In genomic region chr2:3327351-3327750, GRCm38 (mm10) we compare ENCODE assay signal across 8 mouse cellular contexts. TPM values are rescaled to one million over a fixed set of nuclear protein-coding genes. Genes with fewer than 3 reads are reported as not detected.
A peak's percentile ranks its signal among the peaks of the same experiment; 100 is the strongest.
DNase-seq lines count a peak whose midpoint lies in the region; ATAC-seq and TF ChIP-seq lines count a peak whose summit lies in the region.
"Had no signal": no experiment of that assay in that cellular context is flagged by ENCODE, and none has a peak within 500 bp of the region (broad histone marks: within the 10 kb centered on the region; RNA-seq: fewer than 3 reads in every experiment).

No protein-coding gene starts in this region.

- no peak overlapping the region for H3K4me2 ChIP-seq in neural tube, embryonic 11.5 days (ENCODE audit: low read depth)
- H3K4me2 ChIP-seq in neural tube, embryonic 15.5 days, result no peak overlapping the region
- no peak overlapping the region for H3K4me2 ChIP-seq in heart, postnatal 0 days (ENCODE audit: low read depth, low read length)
- H3K4me2 ChIP-seq: midbrain, embryonic 12.5 days had no signal

- DNase-seq in neural tube, embryonic 11.5 days (ENCODE audit: low spot score), result peak; percentile 25
- DNase-seq in R1 (ENCODE audit: low read depth, low spot score), result peak; percentile 68
- peak; percentile 85 to 86 for DNase-seq in cerebellum, postnatal 10 days
- peak; percentile 48 for DNase-seq in heart, postnatal 0 days (ENCODE audit: low spot score)
- DNase-seq in lung, adult 2 months, result peak; percentile 48
- DNase-seq in spleen, postnatal 10 days (ENCODE audit: low spot score in 2 of 2), result peak; percentile 47 to 76

- no peak for TF ChIP-seq POLR2A in lung, adult 2 months (IDR thresholded peaks at IDR 0.05; ENCODE audit: borderline replicate concordance, extremely low read depth, low read depth, low read length)

- no peak overlapping the region for H3K4me3 ChIP-seq in neural tube, embryonic 11.5 days (ENCODE audit: low read depth, low read length)
- H3K4me3 ChIP-seq in neural tube, embryonic 15.5 days (replicated peaks), result no peak overlapping the region
- no peak overlapping the region for H3K4me3 ChIP-seq in heart, postnatal 0 days (ENCODE audit: low read depth, low read length)
- no peak overlapping the region for H3K4me3 ChIP-seq in lung, adult 2 months (replicated peaks; ENCODE audit: extremely low read depth, low read depth, low read length)
- H3K4me3 ChIP-seq: midbrain, embryonic 12.5 days had no signal

- H3K27me3 ChIP-seq in neural tube, embryonic 11.5 days (ENCODE audit: control insufficient read depth, insufficient read depth, low read length), result no peaks in the 10 kb centered on the region
- no peaks in the 10 kb centered on the region for H3K27me3 ChIP-seq in neural tube, embryonic 15.5 days (replicated peaks)
- no peaks in the 10 kb centered on the region for H3K27me3 ChIP-seq in heart, postnatal 0 days (ENCODE audit: control insufficient read depth, insufficient read depth, low read length)
- H3K27me3 ChIP-seq: midbrain, embryonic 12.5 days had no signal

- TF ChIP-seq EP300 in heart, postnatal 0 days (IDR thresholded peaks at IDR 0.05; ENCODE audit: low read depth), result no peak

- no peak overlapping the region for H3K9ac ChIP-seq in neural tube, embryonic 11.5 days (ENCODE audit: low read length)
- no peak overlapping the region for H3K9ac ChIP-seq in neural tube, embryonic 15.5 days (replicated peaks)
- H3K9ac ChIP-seq in heart, postnatal 0 days (replicated peaks; ENCODE audit: low read depth, low read length), result no peak overlapping the region
- H3K9ac ChIP-seq: midbrain, embryonic 12.5 days had no signal

- H3K27ac ChIP-seq in neural tube, embryonic 11.5 days (ENCODE audit: low read depth, low read length), result no peak overlapping the region
- H3K27ac ChIP-seq in neural tube, embryonic 15.5 days (replicated peaks), result no peak overlapping the region
- no peak overlapping the region for H3K27ac ChIP-seq in heart, postnatal 0 days (ENCODE audit: low read depth)
- H3K27ac ChIP-seq: midbrain, embryonic 12.5 days had no signal

- H3K9me3 ChIP-seq in neural tube, embryonic 11.5 days (ENCODE audit: control insufficient read depth, low read length), result no peaks in the 10 kb centered on the region
- H3K9me3 ChIP-seq in neural tube, embryonic 15.5 days (replicated peaks), result no peaks in the 10 kb centered on the region
- no peaks in the 10 kb centered on the region for H3K9me3 ChIP-seq in heart, postnatal 0 days (replicated peaks; ENCODE audit: control insufficient read depth, low read length)
- H3K9me3 ChIP-seq: midbrain, embryonic 12.5 days had no signal

- no peak for ATAC-seq in neural tube, embryonic 11.5 days (ENCODE audit: insufficient read depth, low FRiP score, low TSS enrichment)
- no peak for ATAC-seq in neural tube, embryonic 15.5 days (ENCODE audit: low FRiP score)
- ATAC-seq in heart, postnatal 0 days (ENCODE audit: insufficient read depth, low read depth), result peak; percentile 62

- TF ChIP-seq CTCF in heart, postnatal 0 days (IDR thresholded peaks at IDR 0.05; ENCODE audit: low read depth), result peak; percentile 76
- peak; percentile 65 for TF ChIP-seq CTCF in lung, adult 2 months (IDR thresholded peaks at IDR 0.05; ENCODE audit: insufficient read depth, low read length)

- peaks cover 5% of the 10 kb centered on the region; the same call in 1 of the 2 replicates for H3K4me1 ChIP-seq in neural tube, embryonic 11.5 days (ENCODE audit: control insufficient read depth, insufficient read depth, low read length)
- peaks cover 18% of the 10 kb centered on the region for H3K4me1 ChIP-seq in neural tube, embryonic 15.5 days
- peaks cover 10% of the 10 kb centered on the region; the same call in 1 of the 2 replicates for H3K4me1 ChIP-seq in heart, postnatal 0 days (ENCODE audit: control insufficient read depth, insufficient read depth)
- peaks cover 2% of the 10 kb centered on the region; the same call in 1 of the 2 replicates for H3K4me1 ChIP-seq in lung, adult 2 months (ENCODE audit: control insufficient read depth, insufficient read depth, low read length)

- peaks cover 8% of the 10 kb centered on the region; the same call in 1 of the 2 replicates for H3K36me3 ChIP-seq in neural tube, embryonic 11.5 days (ENCODE audit: control insufficient read depth, insufficient read depth, low read length)
- H3K36me3 ChIP-seq in neural tube, embryonic 15.5 days, result peaks cover 59% of the 10 kb centered on the region
- H3K36me3 ChIP-seq in heart, postnatal 0 days (replicated peaks; ENCODE audit: control insufficient read depth, insufficient read depth, low read length), result peaks cover 44% of the 10 kb centered on the region

- 44% methylated on average over 1 of the region's 1 CpGs for WGBS in neural tube, embryonic 11.5 days
- WGBS in neural tube, embryonic 15.5 days, result 34% methylated on average over 1 of the region's 1 CpGs
- WGBS in heart, postnatal 0 days, result 14% methylated on average over 1 of the region's 1 CpGs
- 17% methylated on average over 1 of the region's 1 CpGs for WGBS in lung, adult 2 months

RNA-seq across cellular contexts. Expression of gene Rpp38, which starts 5.1 kb away (rescaled TPM):
- polyA plus RNA-seq in neural tube, embryonic 11.5 days (2014; fragmentation: Nextera tagmentation; extraction: Ambion mirVana), result 16.8 and 20.3 TPM in 2 replicates
- 11.6 and 14.1 TPM in 2 replicates for polyA plus RNA-seq in neural tube, embryonic 15.5 days (2015; fragmentation: Nextera tagmentation; extraction: Ambion mirVana)
- 1.2 and 2.5 TPM in 2 replicates for total RNA-seq in heart, postnatal 0 days (2014; rRNA removed; ENCODE audit: low replicate concordance)
- polyA plus RNA-seq in heart, postnatal 0 days (2015; fragmentation: Nextera tagmentation; extraction: Ambion mirVana), result 10.1 and 11.3 TPM in 2 replicates
- polyA plus RNA-seq in lung, adult 2 months (2012; rRNA removed), result 1.1 and 2.2 TPM in 2 replicates

RNA-seq across cellular contexts. Expression of gene Acbd7, which starts 8.6 kb away (rescaled TPM):
- 1.7 TPM in 1 of 2 replicates, not detected in the other for polyA plus RNA-seq in neural tube, embryonic 11.5 days (2014; fragmentation: Nextera tagmentation; extraction: Ambion mirVana)
- polyA plus RNA-seq in neural tube, embryonic 15.5 days (2015; fragmentation: Nextera tagmentation; extraction: Ambion mirVana), result 4.3 and 5.2 TPM in 2 replicates
- not detected in 2 replicates for total RNA-seq in heart, postnatal 0 days (2014; rRNA removed; ENCODE audit: low replicate concordance)
- 0.79 and 1.1 TPM in 2 replicates for polyA plus RNA-seq in heart, postnatal 0 days (2015; fragmentation: Nextera tagmentation; extraction: Ambion mirVana)
- not detected in 2 replicates for polyA plus RNA-seq in lung, adult 2 months (2012; rRNA removed)
- polyA plus RNA-seq: midbrain, embryonic 12.5 days had no signal

RNA-seq across cellular contexts. Expression of gene Nmt2, which starts 43.3 kb away (rescaled TPM):
- polyA plus RNA-seq in neural tube, embryonic 11.5 days (2014; fragmentation: Nextera tagmentation; extraction: Ambion mirVana), result 53.4 and 56.0 TPM in 2 replicates
- polyA plus RNA-seq in neural tube, embryonic 15.5 days (2015; fragmentation: Nextera tagmentation; extraction: Ambion mirVana), result 88.6 and 106 TPM in 2 replicates
- 14.9 and 20.7 TPM in 2 replicates for total RNA-seq in heart, postnatal 0 days (2014; rRNA removed; ENCODE audit: low replicate concordance)
- 17.3 and 18.1 TPM in 2 replicates for polyA plus RNA-seq in heart, postnatal 0 days (2015; fragmentation: Nextera tagmentation; extraction: Ambion mirVana)
- 5.0 and 6.8 TPM in 2 replicates for polyA plus RNA-seq in lung, adult 2 months (2012; rRNA removed)

Comparison
In these comparisons a context has a peak if more than half of its experiments do, and no peak if none do; other contexts are left out.
1. DNase-seq: peak in every context shown above with its lines; median percentile 86 in cerebellum, postnatal 10 days; 68 in R1; 62 in spleen, postnatal 10 days; 48 in heart, postnatal 0 days; 48 in lung, adult 2 months; 25 in neural tube, embryonic 11.5 days.